Mouse (Mus musculus): ENCODE data around the gene Gpr4. TPM values are rescaled to one million over a fixed set of nuclear protein-coding genes. Genes with fewer than 3 reads are reported as not detected.

Gene Gpr4
- polyA plus RNA-seq, 1 experiment from 2014 or later: 1.4 TPM

- Histone ChIP-seq H3K27ac (no peak within 1 kb of the TSS), H3K9me3 (peaks cover 10% of the 10 kb centered on the region; the same call in 1 of the 2 replicates), H3K4me3 (peak within 1 kb of the TSS; percentile 39), H3K36me3 (no peaks in the 10 kb centered on the region), H3K27me3 (peaks cover 60% of the 10 kb centered on the region), H3K4me2 (replicated peaks) (peak within 1 kb of the TSS; percentile 61), H3K9ac (peak within 1 kb of the TSS; percentile 43), H3K4me1 (peaks cover 21% of the 10 kb centered on the region)
- peak; percentile 74 for ATAC-seq (ENCODE audit: insufficient number of reproducible peaks, insufficient read depth, low FRiP score, low TSS enrichment)
- WGBS: 1% methylated on average over 30 of the region's 30 CpGs
Measured at GRCm38 (mm10) chr7:19175708-19176515, 36.4 kb upstream of the Gpr4 start, which contains the start of gene Eml2. Gene Eml2 (plus strand): TSS chr7:19176421.

- H3K4me3 ChIP-seq: peak overlapping the region; percentile 39
- peaks cover 22% of the 10 kb centered on the region for H3K4me1 ChIP-seq
- no peak overlapping the region for H3K27ac ChIP-seq
- peaks cover 61% of the 10 kb centered on the region for H3K27me3 ChIP-seq
- H3K4me2 ChIP-seq (replicated peaks): peak overlapping the region; percentile 61
- peaks cover 10% of the 10 kb centered on the region; the same call in 1 of the 2 replicates for H3K9me3 ChIP-seq
- peak overlapping the region; percentile 43 for H3K9ac ChIP-seq
- WGBS: 8% methylated on average over 20 of the region's 21 CpGs
- H3K36me3 ChIP-seq: no peaks in the 10 kb centered on the region
- ATAC-seq (ENCODE audit: insufficient number of reproducible peaks, insufficient read depth, low FRiP score, low TSS enrichment): 0 out of 2 replicates have a peak, but pooled peaks have one; percentile 0
Measured at GRCm38 (mm10) chr7:19176516-19176947, 35.8 kb upstream of the Gpr4 start.

- no peak overlapping the region for H3K4me2 ChIP-seq (replicated peaks)
- H3K4me3 ChIP-seq: no peak overlapping the region
- no peak overlapping the region for H3K27ac ChIP-seq
- peaks cover 10% of the 10 kb centered on the region; the same call in 1 of the 2 replicates for H3K9me3 ChIP-seq
- no peak overlapping the region for H3K9ac ChIP-seq
- no peaks in the 10 kb centered on the region for H3K36me3 ChIP-seq
- peaks cover 26% of the 10 kb centered on the region for H3K4me1 ChIP-seq
- ATAC-seq (ENCODE audit: insufficient number of reproducible peaks, insufficient read depth, low FRiP score, low TSS enrichment): no peak
- 67% methylated on average over 7 of the region's 7 CpGs for WGBS
- H3K27me3 ChIP-seq: peaks cover 61% of the 10 kb centered on the region
Measured at GRCm38 (mm10) chr7:19177216-19177615, 35.1 kb upstream of the Gpr4 start.

GRCm38 (mm10) chr7:19178035-19178434 lies 34.3 kb upstream of the Gpr4 start:
- peaks cover 10% of the 10 kb centered on the region; the same call in 1 of the 2 replicates for H3K9me3 ChIP-seq
- H3K4me1 ChIP-seq: peaks cover 21% of the 10 kb centered on the region
- H3K27ac ChIP-seq: no peak overlapping the region
- no peak overlapping the region for H3K9ac ChIP-seq
- no peaks in the 10 kb centered on the region for H3K36me3 ChIP-seq
- peak overlapping the region; percentile 11; the same call in 1 of the 2 replicates for H3K4me3 ChIP-seq
- H3K27me3 ChIP-seq: peaks cover 61% of the 10 kb centered on the region
- H3K4me2 ChIP-seq (replicated peaks): peak overlapping the region; percentile 30; the same call in 1 of the 2 replicates
- ATAC-seq (ENCODE audit: insufficient number of reproducible peaks, insufficient read depth, low FRiP score, low TSS enrichment): no peak
- whole genome bisulfite sequencing: 7% methylated on average over 17 of the region's 18 CpGs

GRCm38 (mm10) chr7:19178443-19179092 lies 33.8 kb upstream of the Gpr4 start:
- peak overlapping the region; percentile 48 for H3K4me2 ChIP-seq (replicated peaks)
- peaks cover 61% of the 10 kb centered on the region for H3K27me3 ChIP-seq
- no peak for ATAC-seq (ENCODE audit: insufficient number of reproducible peaks, insufficient read depth, low FRiP score, low TSS enrichment)
- H3K4me1 ChIP-seq: peaks cover 21% of the 10 kb centered on the region
- H3K4me3 ChIP-seq: peak overlapping the region; percentile 20
- no peak overlapping the region for H3K27ac ChIP-seq
- 6% methylated on average over 27 of the region's 27 CpGs for WGBS
- H3K36me3 ChIP-seq: no peaks in the 10 kb centered on the region
- peaks cover 10% of the 10 kb centered on the region; the same call in 1 of the 2 replicates for H3K9me3 ChIP-seq
- no peak overlapping the region; the same call in 1 of the 2 replicates for H3K9ac ChIP-seq

- Histone ChIP-seq H3K9me3 (peaks cover 10% of the 10 kb centered on the region; the same call in 1 of the 2 replicates), H3K4me1 (peaks cover 21% of the 10 kb centered on the region), H3K27me3 (peaks cover 61% of the 10 kb centered on the region), H3K9ac (no peak overlapping the region; the same call in 1 of the 2 replicates), H3K27ac (no peak overlapping the region), H3K4me2 (replicated peaks) (peak overlapping the region; percentile 48), H3K4me3 (peak overlapping the region; percentile 20), H3K36me3 (no peaks in the 10 kb centered on the region)
- under 1% methylated on average over 31 of the region's 32 CpGs for WGBS
- ATAC-seq (ENCODE audit: insufficient number of reproducible peaks, insufficient read depth, low FRiP score, low TSS enrichment): no peak
Measured at GRCm38 (mm10) chr7:19179173-19179572, 33.2 kb upstream of the Gpr4 start.

GRCm38 (mm10) chr7:19179936-19180335 lies 32.4 kb upstream of the Gpr4 start:
- Histone ChIP-seq H3K36me3 (no peaks in the 10 kb centered on the region), H3K4me2 (replicated peaks) (peak overlapping the region; percentile 48; the same call in 1 of the 2 replicates), H3K27me3 (peaks cover 57% of the 10 kb centered on the region), H3K27ac (no peak overlapping the region), H3K4me3 (no peak overlapping the region), H3K9ac (no peak overlapping the region), H3K4me1 (peaks cover 27% of the 10 kb centered on the region), H3K9me3 (peaks cover 10% of the 10 kb centered on the region; the same call in 1 of the 2 replicates)
- ATAC-seq (ENCODE audit: insufficient number of reproducible peaks, insufficient read depth, low FRiP score, low TSS enrichment): no peak
- 38% methylated on average over 6 of the region's 6 CpGs for WGBS

GRCm38 (mm10) chr7:19180862-19181429 lies 31.4 kb upstream of the Gpr4 start:
- Histone ChIP-seq H3K9me3 (peaks cover 6% of the 10 kb centered on the region; the same call in 1 of the 2 replicates), H3K4me1 (peaks cover 26% of the 10 kb centered on the region), H3K4me3 (peak overlapping the region; percentile 46), H3K27me3 (peaks cover 49% of the 10 kb centered on the region), H3K9ac (peak overlapping the region; percentile 34), H3K4me2 (replicated peaks) (peak overlapping the region; percentile 57), H3K27ac (no peak overlapping the region), H3K36me3 (0 out of 2 replicates have a peak, but pooled peaks cover 1% of the 10 kb centered on the region)
- 1% methylated on average over 26 of the region's 27 CpGs for WGBS
- ATAC-seq (ENCODE audit: insufficient number of reproducible peaks, insufficient read depth, low FRiP score, low TSS enrichment): no peak

- Histone ChIP-seq H3K27ac (peak overlapping the region; percentile 64; the same call in 1 of the 2 replicates), H3K4me3 (no peak overlapping the region), H3K4me1 (peaks cover 16% of the 10 kb centered on the region), H3K27me3 (peaks cover 16% of the 10 kb centered on the region), H3K9me3 (no peaks in the 10 kb centered on the region), H3K4me2 (replicated peaks) (no peak overlapping the region), H3K9ac (no peak overlapping the region), H3K36me3 (peaks cover 16% of the 10 kb centered on the region; the same call in 1 of the 2 replicates)
- 89% methylated on average over 2 of the region's 2 CpGs for WGBS
- ATAC-seq (ENCODE audit: insufficient number of reproducible peaks, insufficient read depth, low FRiP score, low TSS enrichment): no peak
Measured at GRCm38 (mm10) chr7:19184250-19184649, 28.1 kb upstream of the Gpr4 start.

- H3K4me1 ChIP-seq: peaks cover 16% of the 10 kb centered on the region
- peaks cover 18% of the 10 kb centered on the region; the same call in 1 of the 2 replicates for H3K36me3 ChIP-seq
- H3K9me3 ChIP-seq: no peaks in the 10 kb centered on the region
- H3K27ac ChIP-seq: peak overlapping the region; percentile 64; the same call in 1 of the 2 replicates
- no peak for ATAC-seq (ENCODE audit: insufficient number of reproducible peaks, insufficient read depth, low FRiP score, low TSS enrichment)
- 78% methylated on average over 6 of the region's 6 CpGs for WGBS
- H3K9ac ChIP-seq: no peak overlapping the region
- no peak overlapping the region for H3K4me2 ChIP-seq (replicated peaks)
- H3K4me3 ChIP-seq: no peak overlapping the region
- peaks cover 11% of the 10 kb centered on the region for H3K27me3 ChIP-seq
Measured at GRCm38 (mm10) chr7:19184758-19185157, 27.6 kb upstream of the Gpr4 start.

- Histone ChIP-seq H3K36me3 (peaks cover 52% of the 10 kb centered on the region), H3K4me1 (no peaks in the 10 kb centered on the region), H3K9me3 (peaks cover 6% of the 10 kb centered on the region; the same call in 1 of the 2 replicates), H3K27ac (no peak overlapping the region), H3K27me3 (no peaks in the 10 kb centered on the region), H3K9ac (no peak overlapping the region), H3K4me2 (replicated peaks) (no peak overlapping the region), H3K4me3 (no peak overlapping the region)
- ATAC-seq (ENCODE audit: insufficient number of reproducible peaks, insufficient read depth, low FRiP score, low TSS enrichment): no peak
- 96% methylated on average over 4 of the region's 4 CpGs for WGBS
Measured at GRCm38 (mm10) chr7:19194676-19195075, 17.7 kb upstream of the Gpr4 start.

All from embryonic facial prominence, embryonic 12.5 days (tissue).